Mouse (Mus musculus) small intestine, adult 2 months (tissue): ENCODE results near the gene Pik3r5.

Experiments used
- CTCF ChIP-seq: fragments of 200-500 bp; IDR thresholded peaks from 2 replicates; pipeline ENCODE4 v1.5.1; 2012; ENCODE audit warnings: low read depth, mild to moderate bottlenecking, control low read depth, inconsistent platforms, low read length, moderate library complexity, mixed read lengths; ENCODE audit not compliant: insufficient replicate concordance, insufficient read length; ENCODE audit errors: extremely low read depth
- POLR2A ChIP-seq: fragments of 200-500 bp; IDR thresholded peaks from 2 replicates; pipeline ENCODE4 v1.6.1; 2012; ENCODE audit warnings: low read depth, mild to moderate bottlenecking, control low read depth, inconsistent platforms, low read length, moderate library complexity

DNA sequence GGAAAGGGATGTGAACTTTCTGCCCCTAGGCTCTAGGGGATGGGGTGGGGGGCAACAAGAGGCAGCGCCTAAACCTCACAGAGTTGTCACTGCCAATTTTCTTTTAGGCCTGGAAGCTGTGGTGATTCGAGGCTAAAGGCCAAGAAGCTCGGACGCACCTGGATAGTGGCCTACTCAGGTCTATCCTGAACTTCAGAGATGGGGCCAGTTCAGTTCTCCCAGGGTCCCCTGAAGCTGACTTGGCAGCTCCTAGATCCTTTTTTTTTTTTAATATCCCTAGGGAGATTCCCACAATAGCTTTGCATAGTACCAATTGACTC, 44.5 kb upstream of the Pik3r5 start:
- TF ChIP-seq CTCF, result no peak
- TF ChIP-seq POLR2A, result no peak
